Mouse (Mus musculus): Measurements from ENCODE around the gene Morn1. TPM values are rescaled to one million over a fixed set of nuclear protein-coding genes. Genes with fewer than 3 reads are reported as not detected.

Morn1 gene
- total and polyA plus RNA-seq, 3 experiments, result 3.8 to 8.7 (median 4.0) TPM

GRCm38 (mm10) chr4:155085206-155086107, 920 bp upstream of the Morn1 start:
- H3K27me3 ChIP-seq (replicated peaks), result no peaks in the 10 kb centered on the region
- peak overlapping the region; percentile 83 for H3K9ac ChIP-seq (ENCODE audit: insufficient read depth, low read depth)
- peak overlapping the region; percentile 91 to 99 (median 97) for H3K4me3 ChIP-seq (replicated peaks in 1 of 3; ENCODE audit: low read depth in 2 of 3, low read length in 2 of 3, poor library complexity in 1 of 3)
- H3K4me1 ChIP-seq (ENCODE audit: control insufficient read depth in 1 of 2, insufficient read depth in 2 of 2), result peaks cover 28 to 63% of the 10 kb centered on the region in 2 experiments
- in situ Hi-C loops (cut with MboI; ENCODE audit: low pct_ligation_motif_present, low pct_unique_long_range_greater_than_20kb, low sequenced_read_pairs), result no loop called here
- peaks cover 21 to 44% of the 10 kb centered on the region in 2 experiments for H3K36me3 ChIP-seq (replicated peaks in 1 of 2; ENCODE audit: control insufficient read depth in 1 of 2, insufficient read depth in 1 of 2, low read length in 1 of 2)
- H3K4me2 ChIP-seq (ENCODE audit: insufficient read depth, low read depth, poor library complexity, severe bottlenecking), result peak overlapping the region; percentile 78
- DNase-seq (ENCODE audit: extremely low read depth), result no peak
- H3K9me3 ChIP-seq (replicated peaks; ENCODE audit: low read length), result no peaks in the 10 kb centered on the region
- H3K27ac ChIP-seq (ENCODE audit: insufficient read depth, low read depth), result peak overlapping the region; percentile 64
- TF ChIP-seq PAX5 (IDR thresholded peaks at IDR 0.05; ENCODE audit: low read length) (no peak), MAZ (IDR thresholded peaks at IDR 0.05; ENCODE audit: low read depth, low read length) (no peak), CHD1 (IDR thresholded peaks at IDR 0.05; ENCODE audit: low read depth, low read length) (no peak), BHLHE40 (IDR thresholded peaks at IDR 0.05; ENCODE audit: low read depth, low read length) (no peak), RAD21 (IDR thresholded peaks at IDR 0.05; ENCODE audit: low read depth, low read length) (no peak), JUN (IDR thresholded peaks at IDR 0.05; ENCODE audit: insufficient read depth, low read depth, low read length) (no peak), MAFK (IDR thresholded peaks at IDR 0.05; ENCODE audit: insufficient replicate concordance, low read length) (no peak), EP300 (IDR thresholded peaks at IDR 0.05; ENCODE audit: low read length) (no peak), MXI1 (IDR thresholded peaks at IDR 0.05; ENCODE audit: low read depth, low read length) (no peak; the same call in none of the 2 replicates), USF1 (IDR thresholded peaks at IDR 0.05; ENCODE audit: low read depth, low read length) (no peak), ETS1 (conservative IDR thresholded peaks at IDR 0.05; ENCODE audit: low read depth, low read length) (no peak), TBP (conservative IDR thresholded peaks at IDR 0.05; ENCODE audit: low read depth, low read length) (no peak), SIN3A (IDR thresholded peaks at IDR 0.05; ENCODE audit: low read length) (no peak), ZNF384 (IDR thresholded peaks at IDR 0.05; ENCODE audit: low read depth, low read length) (no peak), MYC (IDR thresholded peaks at IDR 0.05; ENCODE audit: low read depth, low read length) (0 out of 2 replicates have a peak, but pooled peaks have one; percentile 48), MAX (IDR thresholded peaks at IDR 0.05; ENCODE audit: low read length) (0 out of 2 replicates have a peak, but pooled peaks have one; percentile 41), ZMIZ1 (IDR thresholded peaks at IDR 0.05; ENCODE audit: low read depth, low read length) (no peak)
- dilution Hi-C loops (cut with MboI; ENCODE audit: extremely low pct_ligation_motif_present, extremely low pct_unique_long_range_greater_than_20kb, low sequenced_read_pairs), result no loop called here
- peaks cover 49% of the 10 kb centered on the region for H3K79me2 ChIP-seq (replicated peaks; ENCODE audit: control insufficient read depth, extremely low read depth, insufficient read depth, poor library complexity, severe bottlenecking)

GRCm38 (mm10) chr4:155089241-155089640, 2.9 kb downstream of the Morn1 start:
- no peak for DNase-seq (ENCODE audit: extremely low read depth)
- H3K27ac ChIP-seq (ENCODE audit: insufficient read depth, low read depth), result peak overlapping the region; percentile 25; the same call in 1 of the 2 replicates
- H3K4me3 ChIP-seq (replicated peaks in 1 of 3; ENCODE audit: low read depth in 2 of 3, low read length in 2 of 3, poor library complexity in 1 of 3), result no peak overlapping the region
- H3K27me3 ChIP-seq (replicated peaks), result no peaks in the 10 kb centered on the region
- dilution Hi-C loops (cut with MboI; ENCODE audit: extremely low pct_ligation_motif_present, extremely low pct_unique_long_range_greater_than_20kb, low sequenced_read_pairs), result no loop called here
- H3K9me3 ChIP-seq (replicated peaks; ENCODE audit: low read length), result no peaks in the 10 kb centered on the region
- H3K36me3 ChIP-seq (replicated peaks in 1 of 2; ENCODE audit: control insufficient read depth in 1 of 2, insufficient read depth in 1 of 2, low read length in 1 of 2), result peaks cover 9 to 33% of the 10 kb centered on the region in 2 experiments
- TF ChIP-seq MAZ (IDR thresholded peaks at IDR 0.05; ENCODE audit: low read depth, low read length) (no peak), NRF1 (IDR thresholded peaks at IDR 0.05; ENCODE audit: low read depth, low read length) (no peak), HCFC1 (IDR thresholded peaks at IDR 0.05; ENCODE audit: low read depth, low read length) (no peak), USF2 (conservative IDR thresholded peaks at IDR 0.05; ENCODE audit: low read depth, low read length) (no peak), USF1 (IDR thresholded peaks at IDR 0.05; ENCODE audit: low read depth, low read length) (no peak), ETS1 (conservative IDR thresholded peaks at IDR 0.05; ENCODE audit: low read depth, low read length) (no peak), JUND (conservative IDR thresholded peaks at IDR 0.05; ENCODE audit: low read depth, low read length) (no peak), RCOR1 (conservative IDR thresholded peaks at IDR 0.05; ENCODE audit: low read depth, low read length) (no peak), MYC (IDR thresholded peaks at IDR 0.05; ENCODE audit: low read depth, low read length) (no peak), IRF4 (IDR thresholded peaks at IDR 0.05; ENCODE audit: low read depth, low read length) (no peak), SMC3 (IDR thresholded peaks at IDR 0.05; ENCODE audit: low read depth, low read length) (no peak), CTCF (conservative IDR thresholded peaks at IDR 0.05 in 1 of 2, IDR thresholded peaks at IDR 0.05 in 1 of 2; ENCODE audit: low read depth in 2 of 2, low read length in 2 of 2) (no peak), JUN (IDR thresholded peaks at IDR 0.05; ENCODE audit: insufficient read depth, low read depth, low read length) (no peak), ELF1 (IDR thresholded peaks at IDR 0.05; ENCODE audit: low read depth, low read length) (no peak), ZC3H11A (IDR thresholded peaks at IDR 0.05; ENCODE audit: low read depth, low read length) (no peak), KAT2A (IDR thresholded peaks at IDR 0.05; ENCODE audit: insufficient replicate concordance, low read length) (no peak), RAD21 (IDR thresholded peaks at IDR 0.05; ENCODE audit: low read depth, low read length) (no peak), UBTF (IDR thresholded peaks at IDR 0.05; ENCODE audit: low read depth, low read length) (no peak), SIN3A (IDR thresholded peaks at IDR 0.05; ENCODE audit: low read length) (no peak)
- in situ Hi-C loops (cut with MboI; ENCODE audit: low pct_ligation_motif_present, low pct_unique_long_range_greater_than_20kb, low sequenced_read_pairs), result no loop called here
- peaks cover 32 to 65% of the 10 kb centered on the region in 2 experiments for H3K4me1 ChIP-seq (ENCODE audit: control insufficient read depth in 1 of 2, insufficient read depth in 2 of 2)
- peaks cover 18% of the 10 kb centered on the region for H3K79me2 ChIP-seq (replicated peaks; ENCODE audit: control insufficient read depth, extremely low read depth, insufficient read depth, poor library complexity, severe bottlenecking)
- H3K4me2 ChIP-seq (ENCODE audit: insufficient read depth, low read depth, poor library complexity, severe bottlenecking), result no peak overlapping the region
- no peak overlapping the region for H3K9ac ChIP-seq (ENCODE audit: insufficient read depth, low read depth)

All from CH12.LX (cell line).